Mouse (Mus musculus) kidney, embryonic 16.5 days (tissue): ENCODE measurements around the gene Tex19.2. TPM values are rescaled to one million over a fixed set of nuclear protein-coding genes. Genes with fewer than 3 reads are reported as not detected.
A peak's percentile ranks its signal among the peaks of the same experiment; 100 is the strongest.

Source experiments
- ATAC-seq: fragments of 200-750 bp; cut with Nextera tagmentation; 2 replicates; pipeline ENCODE4 v1.8.0; 2017; ENCODE audit warnings: moderate TSS enrichment; ENCODE audit not compliant: low FRiP score, low TSS enrichment
- H3K27ac ChIP-seq: fragments of 300-500 bp; sonication (generic); 2 replicates; pipeline ENCODE4 v1.5.1; 2014; ENCODE audit warnings: low read length
- H3K27me3 ChIP-seq: fragments of 300-500 bp; sonication (generic); 2 replicates; pipeline ENCODE4 v1.6.1; 2014; ENCODE audit warnings: low read length, control low read depth, mixed read lengths; ENCODE audit not compliant: insufficient read depth
- H3K36me3 ChIP-seq: fragments of 300-500 bp; sonication (generic); 2 replicates; pipeline ENCODE4 v1.6.1; 2014; ENCODE audit warnings: low read length, control low read depth, mixed read lengths; ENCODE audit not compliant: insufficient read depth
- H3K4me1 ChIP-seq: fragments of 300-500 bp; sonication (generic); 2 replicates; pipeline ENCODE4 v1.6.1; 2014; ENCODE audit warnings: low read length, control low read depth, mixed read lengths; ENCODE audit not compliant: insufficient read depth
- H3K4me2 ChIP-seq: fragments of 300-500 bp; sonication (generic); replicated peaks from 2 replicates; pipeline ENCODE4 v1.6.1; 2014; ENCODE audit warnings: low read depth, low read length
- H3K4me3 ChIP-seq: fragments of 300-500 bp; sonication (generic); 2 replicates; pipeline ENCODE4 v1.5.1; 2014; ENCODE audit warnings: mild to moderate bottlenecking, low read length
- H3K9ac ChIP-seq: fragments of 300-500 bp; sonication (generic); replicated peaks from 2 replicates; pipeline ENCODE4 v1.6.1; 2014; ENCODE audit warnings: low read length
- H3K9me3 ChIP-seq: fragments of 300-500 bp; sonication (generic); 2 replicates; pipeline ENCODE4 v1.6.1; 2016; ENCODE audit warnings: low read length, control low read depth
- WGBS: fragments of 180-500 bp; shearing (Covaris S2); extraction: QIAGEN DNeasy Blood & Tissue Kit; methylation state at CpG from one replicate; pipeline ENCODE4 v1.1.7; 2014; 5-methylcytosine and 5-hydroxymethylcytosine counted together
- polyA plus RNA-seq: library from polyadenylated mRNA; unstranded; fragments of >200 nt; fragmentation: Nextera tagmentation; extraction: Ambion mirVana; gene quantifications from 2 replicates; pipeline ENCODE4 v1.2.1, GENCODE M21; 2015

Tex19.2 gene
- polyA plus RNA-seq: not detected in 2 replicates

GRCm38 (mm10) chr11:121118577-121118976 is at the start of gene Tex19.2:
Tex19.2 (minus strand) TSS chr11:121118677.
- WGBS: 94% methylated on average over 3 of the region's 3 CpGs

GRCm38 (mm10) chr11:121163751-121164150 is 45.3 kb upstream of the Tex19.2 start:
- H3K9me3 ChIP-seq: no peaks in the 10 kb centered on the region
- H3K4me1 ChIP-seq: no peaks in the 10 kb centered on the region
- no peaks in the 10 kb centered on the region for H3K36me3 ChIP-seq
- H3K4me3 ChIP-seq: no peak overlapping the region
- H3K27me3 ChIP-seq: 0 out of 2 replicates have a peak, but pooled peaks cover 2% of the 10 kb centered on the region
- no peak overlapping the region for H3K4me2 ChIP-seq
- no peak overlapping the region for H3K9ac ChIP-seq
- 82% methylated on average over 4 of the region's 4 CpGs for WGBS
- no peak for ATAC-seq
- H3K27ac ChIP-seq: no peak overlapping the region

More at GRCm38 (mm10) chr11:121118577-121118976, at the start of gene Tex19.2:
- no peaks in the 10 kb centered on the region for H3K9me3 ChIP-seq
- H3K9ac ChIP-seq: no peak within 1 kb of the TSS
- no peak for ATAC-seq
- no peak within 1 kb of the TSS for H3K27ac ChIP-seq
- H3K4me3 ChIP-seq: no peak within 1 kb of the TSS
- H3K4me1 ChIP-seq: no peaks in the 10 kb centered on the region
- no peak within 1 kb of the TSS for H3K4me2 ChIP-seq
- no peaks in the 10 kb centered on the region for H3K27me3 ChIP-seq
- no peaks in the 10 kb centered on the region for H3K36me3 ChIP-seq

GRCm38 (mm10) chr11:121160636-121161346 is 42.3 kb upstream of the Tex19.2 start:
- H3K4me1 ChIP-seq: peaks cover 10% of the 10 kb centered on the region; the same call in 1 of the 2 replicates
- no peak overlapping the region for H3K27ac ChIP-seq
- WGBS: 75% methylated on average over 26 of the region's 26 CpGs
- H3K4me2 ChIP-seq: no peak overlapping the region
- peak; percentile 54 for ATAC-seq
- H3K27me3 ChIP-seq: peaks cover 26% of the 10 kb centered on the region
- no peak overlapping the region for H3K4me3 ChIP-seq
- H3K9me3 ChIP-seq: no peaks in the 10 kb centered on the region
- no peaks in the 10 kb centered on the region for H3K36me3 ChIP-seq
- no peak overlapping the region for H3K9ac ChIP-seq

- no peaks in the 10 kb centered on the region for H3K9me3 ChIP-seq
- H3K4me2 ChIP-seq: no peak within 1 kb of the TSS
- no peak within 1 kb of the TSS for H3K27ac ChIP-seq
- peaks cover 34% of the 10 kb centered on the region for H3K27me3 ChIP-seq
- ATAC-seq: no peak
- no peak within 1 kb of the TSS for H3K9ac ChIP-seq
- 89% methylated on average over 5 of the region's 5 CpGs for WGBS
- no peaks in the 10 kb centered on the region for H3K36me3 ChIP-seq
- no peak within 1 kb of the TSS for H3K4me3 ChIP-seq
- H3K4me1 ChIP-seq: peaks cover 10% of the 10 kb centered on the region; the same call in 1 of the 2 replicates
Observed at GRCm38 (mm10) chr11:121159971-121160370, 41.5 kb upstream of the Tex19.2 start, which contains the start of gene Uts2r. Uts2r (plus strand) TSS chr11:121160271.

GRCm38 (mm10) chr11:121156411-121156891 is 38.0 kb upstream of the Tex19.2 start:
- H3K4me1 ChIP-seq: peaks cover 10% of the 10 kb centered on the region; the same call in 1 of the 2 replicates
- 2% methylated on average over 45 of the region's 45 CpGs for WGBS
- H3K27ac ChIP-seq: no peak overlapping the region
- peak overlapping the region; percentile 67 for H3K4me2 ChIP-seq
- H3K36me3 ChIP-seq: no peaks in the 10 kb centered on the region
- no peak for ATAC-seq
- peak overlapping the region; percentile 48 for H3K4me3 ChIP-seq
- H3K9ac ChIP-seq: peak overlapping the region; percentile 19
- H3K27me3 ChIP-seq: peaks cover 37% of the 10 kb centered on the region
- H3K9me3 ChIP-seq: no peaks in the 10 kb centered on the region

- no peaks in the 10 kb centered on the region for H3K9me3 ChIP-seq
- H3K4me1 ChIP-seq: peaks cover 10% of the 10 kb centered on the region; the same call in 1 of the 2 replicates
- no peak overlapping the region for H3K4me3 ChIP-seq
- H3K27me3 ChIP-seq: peaks cover 35% of the 10 kb centered on the region
- 47% methylated on average over 4 of the region's 4 CpGs for WGBS
- no peaks in the 10 kb centered on the region for H3K36me3 ChIP-seq
- no peak overlapping the region for H3K27ac ChIP-seq
- H3K4me2 ChIP-seq: no peak overlapping the region
- no peak for ATAC-seq
- H3K9ac ChIP-seq: no peak overlapping the region
Observed at GRCm38 (mm10) chr11:121154203-121154602, 35.7 kb upstream of the Tex19.2 start.

- ATAC-seq: no peak
- Histone ChIP-seq H3K9me3 (no peaks in the 10 kb centered on the region), H3K4me1 (no peaks in the 10 kb centered on the region), H3K36me3 (no peaks in the 10 kb centered on the region), H3K27me3 (no peaks in the 10 kb centered on the region; the same call in 1 of the 2 replicates), H3K9ac (no peak overlapping the region), H3K27ac (no peak overlapping the region), H3K4me2 (no peak overlapping the region), H3K4me3 (no peak overlapping the region)
- WGBS: 74% methylated on average over 3 of the region's 3 CpGs
Observed at GRCm38 (mm10) chr11:121148193-121148592, 29.7 kb upstream of the Tex19.2 start.

GRCm38 (mm10) chr11:121145865-121146264 is 27.4 kb upstream of the Tex19.2 start, which contains the start of gene Tex19.1:
Tex19.1 (plus strand) TSS chr11:121146143.
- WGBS: 90% methylated on average over 22 of the region's 22 CpGs
- ATAC-seq: no peak
- no peak within 1 kb of the TSS for H3K4me3 ChIP-seq
- H3K36me3 ChIP-seq: no peaks in the 10 kb centered on the region
- no peaks in the 10 kb centered on the region for H3K9me3 ChIP-seq
- H3K27me3 ChIP-seq: no peaks in the 10 kb centered on the region
- no peak within 1 kb of the TSS for H3K9ac ChIP-seq
- H3K4me1 ChIP-seq: no peaks in the 10 kb centered on the region
- H3K27ac ChIP-seq: no peak within 1 kb of the TSS
- no peak within 1 kb of the TSS for H3K4me2 ChIP-seq

GRCm38 (mm10) chr11:121143325-121144015 is 25.0 kb upstream of the Tex19.2 start:
- Histone ChIP-seq H3K36me3 (no peaks in the 10 kb centered on the region), H3K4me3 (no peak overlapping the region), H3K4me1 (no peaks in the 10 kb centered on the region), H3K9me3 (no peaks in the 10 kb centered on the region), H3K4me2 (no peak overlapping the region), H3K27me3 (no peaks in the 10 kb centered on the region), H3K27ac (no peak overlapping the region), H3K9ac (no peak overlapping the region)
- 80% methylated on average over 9 of the region's 9 CpGs for WGBS
- ATAC-seq: no peak
